Mouse (Mus musculus): ENCODE measurements around the gene Ccpg1os.

- TF ChIP-seq CTCF (IDR thresholded peaks at IDR 0.05; ENCODE audit: low read depth), result no peak
- no peak for TF ChIP-seq EP300 (IDR thresholded peaks at IDR 0.05; ENCODE audit: low read depth)
Measured at GRCm38 (mm10) chr9:73008384-73008783, 23.2 kb upstream of the Ccpg1os start.

Data from heart, postnatal 0 days (tissue).